Comparison of ENCODE assay signal across 15 mouse cellular contexts in genomic region chr5:123223861-123224260, GRCm38 (mm10). TPM values are rescaled to one million over a fixed set of nuclear protein-coding genes. Genes with fewer than 3 reads are reported as not detected.
"Had no signal": no experiment of that assay in that cellular context is flagged by ENCODE, and none has a peak within 500 bp of the region (broad histone marks: within the 10 kb centered on the region; RNA-seq: fewer than 3 reads in every experiment).

No protein-coding gene starts in this region.

RNA-seq across cellular contexts. Expression of gene Hpd, which starts 41.3 kb away (rescaled TPM):
- total RNA-seq: layer of hippocampus, postnatal 14 days; left cerebral cortex, adult 8-10 months; left cerebral cortex, postnatal 14 days; left cerebral cortex, postnatal 4 days; megakaryocyte, adult 5-6 weeks had no signal
- polyA plus RNA-seq: limb, embryonic 12.5 days; limb, embryonic 15.5 days; lung, postnatal 0 days; macrophage; midbrain, embryonic 12.5 days; midbrain, embryonic 15.5 days; neural tube, embryonic 12.5 days; neural tube, embryonic 15.5 days; stomach, embryonic 14.5 days; thymus, postnatal 0 days had no signal
